Mouse (Mus musculus): ENCODE measurements around the gene Cass4.

Gene Cass4

GRCm38 (mm10) chr2:172384715-172385114, 8.9 kb upstream of the Cass4 start:
- in situ Hi-C loops (cut with MboI, MseI): no loop called here

GRCm38 (mm10) chr2:172390341-172390740, 3.3 kb upstream of the Cass4 start:
- in situ Hi-C loops (cut with MboI, MseI): no loop called here

GRCm38 (mm10) chr2:172392041-172392521, 1.5 kb upstream of the Cass4 start:
- in situ Hi-C loops (cut with MboI, MseI): no loop called here

- in situ Hi-C loops (cut with MboI, MseI): no loop called here
Measured at GRCm38 (mm10) chr2:172394052-172394392, 428 bp downstream of the Cass4 start.

GRCm38 (mm10) chr2:172394671-172395070, 1.1 kb downstream of the Cass4 start:
- in situ Hi-C loops (cut with MboI, MseI): no loop called here

- in situ Hi-C loops (cut with MboI, MseI): no loop called here
Measured at GRCm38 (mm10) chr2:172395961-172396360, 2.4 kb downstream of the Cass4 start.

GRCm38 (mm10) chr2:172399901-172400300, 6.3 kb downstream of the Cass4 start:
- in situ Hi-C loops (cut with MboI, MseI): no loop called here

GRCm38 (mm10) chr2:172401116-172401825, 7.7 kb downstream of the Cass4 start:
- in situ Hi-C loops (cut with MboI, MseI): no loop called here

GRCm38 (mm10) chr2:172404239-172404638, 10.6 kb downstream of the Cass4 start:
- in situ Hi-C loops (cut with MboI, MseI): no loop called here

GRCm38 (mm10) chr2:172405011-172405410, 11.4 kb downstream of the Cass4 start:
- in situ Hi-C loops (cut with MboI, MseI): no loop called here

GRCm38 (mm10) chr2:172406173-172406572, 12.6 kb downstream of the Cass4 start:
- in situ Hi-C loops (cut with MboI, MseI): no loop called here

- in situ Hi-C loops (cut with MboI, MseI): no loop called here
Measured at GRCm38 (mm10) chr2:172407499-172407898, 13.9 kb downstream of the Cass4 start.

- in situ Hi-C loops (cut with MboI, MseI): no loop called here
Measured at GRCm38 (mm10) chr2:172410686-172411085, 17.1 kb downstream of the Cass4 start.

GRCm38 (mm10) chr2:172411091-172411490, 17.5 kb downstream of the Cass4 start:
- in situ Hi-C loops (cut with MboI, MseI): no loop called here

- in situ Hi-C loops (cut with MboI, MseI): no loop called here
Measured at GRCm38 (mm10) chr2:172412454-172412853, 18.9 kb downstream of the Cass4 start.

GRCm38 (mm10) chr2:172413273-172413672, 19.7 kb downstream of the Cass4 start:
- in situ Hi-C loops (cut with MboI, MseI): no loop called here

- in situ Hi-C loops (cut with MboI, MseI): no loop called here
Measured at GRCm38 (mm10) chr2:172413894-172414293, 20.3 kb downstream of the Cass4 start.

- in situ Hi-C loops (cut with MboI, MseI): no loop called here
Measured at GRCm38 (mm10) chr2:172416218-172416617, 22.6 kb downstream of the Cass4 start.

GRCm38 (mm10) chr2:172416876-172417275, 23.3 kb downstream of the Cass4 start:
- in situ Hi-C loops (cut with MboI, MseI): no loop called here

GRCm38 (mm10) chr2:172418208-172418607, 24.6 kb downstream of the Cass4 start:
- in situ Hi-C loops (cut with MboI, MseI): no loop called here

- in situ Hi-C loops (cut with MboI, MseI): no loop called here
Measured at GRCm38 (mm10) chr2:172430609-172431008, 37.0 kb downstream of the Cass4 start.

GRCm38 (mm10) chr2:172433746-172434145, 40.2 kb downstream of the Cass4 start:
- in situ Hi-C loops (cut with MboI, MseI): no loop called here

- in situ Hi-C loops (cut with MboI, MseI): loop anchor here (5.0 kb wide), 1 partner anchor 60 kb away; no protein-coding TSS in a partner anchor
Measured at GRCm38 (mm10) chr2:172437371-172437952, 43.9 kb downstream of the Cass4 start.

Data from regulatory T cell (primary cell).